Mouse (Mus musculus): ENCODE measurements at regions not wholly inside any gene's neighbourhood (a gene's known extent, or its start where the extent isn't known, plus 50 kb on each side); places are given as distances from the start of the nearest gene placed in this dataset.

GRCm38 (mm10) chr11:84641601-84642000, 116.3 kb upstream of the Lhx1 start:
- TF ChIP-seq GATA1 (IDR thresholded peaks at IDR 0.05; ENCODE audit: borderline replicate concordance, low read length) (no peak), FLI1 (IDR thresholded peaks at IDR 0.05; ENCODE audit: low read length) (no peak)

All from megakaryocyte, embryonic 14.5 days (primary cell).